Mouse (Mus musculus) forebrain, embryonic 10.5 days (tissue): Measurements from ENCODE around the gene Pus10. TPM values are rescaled to one million over a fixed set of nuclear protein-coding genes. Genes with fewer than 3 reads are reported as not detected.

Experiments used
- DNase-seq: peaks from one replicate; pipeline ENCODE4 v3.0.0-alpha.2; 2017; ENCODE audit warnings: low spot score; ENCODE audit errors: extremely low spot score
- H3K27ac ChIP-seq: fragments of 300-500 bp; sonication (generic); 2 replicates; pipeline ENCODE4 v1.5.1; 2016; ENCODE audit warnings: mild to moderate bottlenecking
- H3K27me3 ChIP-seq: fragments of 300-500 bp; sonication (generic); 2 replicates; pipeline ENCODE4 v1.6.1; 2016; ENCODE audit warnings: mild to moderate bottlenecking; ENCODE audit not compliant: poor library complexity, severe bottlenecking
- H3K36me3 ChIP-seq: fragments of 300-500 bp; sonication (generic); replicated peaks from 2 replicates; pipeline ENCODE4 v1.6.1; 2016; ENCODE audit warnings: mild to moderate bottlenecking, moderate library complexity
- H3K4me1 ChIP-seq: fragments of 300-500 bp; sonication (generic); 2 replicates; pipeline ENCODE4 v1.6.1; 2016
- H3K4me3 ChIP-seq: fragments of 300-500 bp; sonication (generic); 2 replicates; pipeline ENCODE4 v1.5.1; 2016; ENCODE audit warnings: mild to moderate bottlenecking, moderate library complexity
- H3K9me3 ChIP-seq: fragments of 300-500 bp; sonication (generic); 2 replicates; pipeline ENCODE4 v1.6.1; 2016; ENCODE audit warnings: mild to moderate bottlenecking, moderate library complexity
- WGBS: fragments of 180-500 bp; shearing (Covaris S2); methylation state at CpG from one replicate; pipeline ENCODE4 v1.1.7; 2016; 5-methylcytosine and 5-hydroxymethylcytosine counted together
- polyA plus RNA-seq: library from polyadenylated mRNA; unstranded; fragments of >200 nt; fragmentation: Nextera tagmentation; extraction: Ambion mirVana; gene quantifications from 2 replicates; pipeline ENCODE4 v1.2.1, GENCODE M21; 2016

Pus10 gene
- polyA plus RNA-seq, 1 experiment from 2014 or later: 26.1 TPM

DNA sequence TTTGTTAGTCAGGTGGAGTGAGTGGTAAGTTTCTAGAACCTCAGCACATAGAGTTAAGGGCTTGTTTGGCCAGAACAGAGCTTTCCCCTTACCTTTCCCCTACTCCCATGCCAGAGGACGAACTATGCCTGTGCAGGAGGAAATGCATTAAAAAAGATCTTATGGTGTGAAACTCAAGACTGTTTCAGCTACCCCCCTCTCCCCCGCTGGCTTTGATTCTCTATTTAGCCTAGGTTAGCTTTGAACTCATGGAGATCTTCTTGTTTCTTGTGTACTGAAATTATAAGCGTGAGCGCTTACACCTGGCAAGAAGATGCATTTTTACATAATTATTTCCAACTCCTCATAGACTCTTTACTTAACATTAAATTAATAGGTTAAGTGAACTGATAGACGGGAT lies 1.1 kb downstream of the Pus10 start:
- Histone ChIP-seq H3K4me3 (peak overlapping the region; percentile 91), H3K4me1 (peaks cover 28% of the 10 kb centered on the region), H3K27ac (peak overlapping the region; percentile 93), H3K9me3 (no peaks in the 10 kb centered on the region), H3K27me3 (no peaks in the 10 kb centered on the region), H3K36me3 (peaks cover 6% of the 10 kb centered on the region; the same call in 1 of the 2 replicates)
- no peak for DNase-seq
- WGBS: 11% methylated on average over 5 of the region's 5 CpGs

DNA sequence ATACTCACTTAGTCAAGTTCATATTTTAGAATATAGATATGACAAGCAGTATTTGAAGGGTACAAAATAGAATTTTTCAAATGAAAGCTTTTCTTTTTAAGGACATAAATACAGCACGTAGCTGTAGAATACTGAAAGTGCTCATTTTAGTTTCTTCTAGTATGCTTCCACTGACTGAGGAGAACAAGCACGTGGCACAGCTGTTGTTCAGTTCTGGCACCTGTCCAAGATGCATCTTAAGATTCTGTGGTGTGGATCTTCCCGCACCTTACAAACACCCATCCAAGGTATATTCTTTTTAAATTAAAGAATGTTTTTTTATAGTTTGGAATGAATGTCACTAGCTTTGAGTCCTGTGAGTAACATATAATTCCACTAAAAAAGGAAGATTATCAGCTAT lies 1.7 kb downstream of the Pus10 start:
- H3K4me1 ChIP-seq: peaks cover 28% of the 10 kb centered on the region
- H3K9me3 ChIP-seq: no peaks in the 10 kb centered on the region
- no peak for DNase-seq
- peak overlapping the region; percentile 91 for H3K4me3 ChIP-seq
- no peaks in the 10 kb centered on the region for H3K27me3 ChIP-seq
- H3K36me3 ChIP-seq: peaks cover 9% of the 10 kb centered on the region
- H3K27ac ChIP-seq: no peak overlapping the region
- WGBS: 82% methylated on average over 3 of the region's 3 CpGs

DNA sequence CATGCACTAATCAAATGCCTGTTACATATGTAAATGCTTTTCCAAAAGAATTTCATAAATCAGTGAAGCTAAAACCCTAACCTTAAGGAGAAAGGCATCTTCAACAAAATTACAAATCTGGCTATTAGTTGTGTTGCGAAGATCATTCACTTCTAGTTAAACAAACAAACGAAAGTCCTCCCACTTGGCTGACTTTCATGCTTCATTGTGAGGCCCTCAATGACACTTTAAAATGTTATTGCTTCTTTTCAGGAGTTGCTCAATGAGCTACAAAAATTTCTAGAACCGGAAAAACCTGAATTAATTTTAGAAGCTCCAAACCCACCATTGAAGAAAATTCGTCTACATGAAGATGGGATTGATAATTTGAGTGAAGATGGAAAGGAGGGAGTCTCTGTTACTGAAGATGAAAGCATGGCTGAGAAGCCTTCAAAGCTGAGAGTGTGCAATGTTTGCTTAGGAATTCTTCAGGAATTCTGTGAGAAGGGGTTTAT lies 6.8 kb downstream of the Pus10 start:
- no peak for DNase-seq
- WGBS: 93% methylated on average over 4 of the region's 4 CpGs
- Histone ChIP-seq H3K4me1 (peaks cover under 1% of the 10 kb centered on the region), H3K36me3 (peaks cover 61% of the 10 kb centered on the region), H3K27ac (no peak overlapping the region), H3K4me3 (no peak overlapping the region), H3K9me3 (no peaks in the 10 kb centered on the region), H3K27me3 (no peaks in the 10 kb centered on the region)

DNA sequence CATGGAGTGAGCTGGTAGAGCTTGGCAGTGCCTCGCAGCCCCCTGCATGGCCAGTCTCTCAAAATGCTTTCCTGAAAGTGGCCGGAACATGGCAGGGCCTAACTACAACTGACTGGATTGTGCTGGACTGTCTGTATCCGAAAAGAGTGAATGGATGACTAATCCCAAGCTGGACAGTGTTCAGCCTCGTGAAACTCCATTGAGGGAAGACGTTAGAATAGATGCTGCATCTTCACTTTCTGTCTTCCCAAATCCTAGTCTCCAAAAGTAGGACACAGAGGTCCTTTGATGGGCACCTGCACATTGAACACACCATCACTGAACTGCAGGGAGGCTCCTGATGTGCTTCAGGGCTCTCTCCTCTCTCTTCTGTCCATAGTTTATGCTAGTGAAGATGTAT lies 10.6 kb downstream of the Pus10 start:
- Histone ChIP-seq H3K4me3 (no peak overlapping the region), H3K27ac (no peak overlapping the region), H3K36me3 (peaks cover 86% of the 10 kb centered on the region), H3K4me1 (no peaks in the 10 kb centered on the region), H3K9me3 (no peaks in the 10 kb centered on the region), H3K27me3 (no peaks in the 10 kb centered on the region)
- DNase-seq: no peak
- 91% methylated on average over 5 of the region's 5 CpGs for WGBS

DNA sequence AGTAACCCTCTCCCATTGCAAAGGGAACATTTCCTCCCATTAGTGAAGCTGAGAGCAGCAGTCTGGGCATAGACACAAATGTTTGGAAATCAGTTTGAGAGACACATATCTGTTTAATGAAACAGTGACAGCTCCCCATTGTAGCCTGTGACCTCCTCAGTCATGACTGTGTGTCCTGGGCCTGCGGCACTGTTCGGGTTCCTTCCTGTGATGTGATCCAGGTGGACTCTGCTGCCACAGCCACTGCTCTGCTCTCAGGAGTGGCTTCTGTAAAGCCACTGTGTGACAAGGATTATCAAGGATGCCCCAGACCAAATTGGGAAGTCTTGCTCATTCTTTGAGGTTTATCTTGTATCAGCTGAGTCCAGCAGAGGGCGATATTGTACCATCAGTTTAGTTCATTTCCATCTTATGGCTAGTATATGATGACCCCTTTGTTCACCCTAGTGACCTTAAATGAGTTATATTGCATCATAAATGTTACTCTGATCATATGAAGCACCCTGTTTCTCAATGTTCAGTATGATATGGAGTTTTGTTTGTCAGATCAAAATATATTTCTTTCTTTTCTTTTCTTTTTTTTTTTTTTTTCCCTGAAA lies 13.7 kb downstream of the Pus10 start:
- Histone ChIP-seq H3K36me3 (peaks cover 91% of the 10 kb centered on the region), H3K4me3 (no peak overlapping the region), H3K27me3 (no peaks in the 10 kb centered on the region), H3K27ac (no peak overlapping the region), H3K4me1 (no peaks in the 10 kb centered on the region), H3K9me3 (no peaks in the 10 kb centered on the region)
- 46% methylated on average over 3 of the region's 3 CpGs for WGBS
- DNase-seq: peak; percentile 37

DNA sequence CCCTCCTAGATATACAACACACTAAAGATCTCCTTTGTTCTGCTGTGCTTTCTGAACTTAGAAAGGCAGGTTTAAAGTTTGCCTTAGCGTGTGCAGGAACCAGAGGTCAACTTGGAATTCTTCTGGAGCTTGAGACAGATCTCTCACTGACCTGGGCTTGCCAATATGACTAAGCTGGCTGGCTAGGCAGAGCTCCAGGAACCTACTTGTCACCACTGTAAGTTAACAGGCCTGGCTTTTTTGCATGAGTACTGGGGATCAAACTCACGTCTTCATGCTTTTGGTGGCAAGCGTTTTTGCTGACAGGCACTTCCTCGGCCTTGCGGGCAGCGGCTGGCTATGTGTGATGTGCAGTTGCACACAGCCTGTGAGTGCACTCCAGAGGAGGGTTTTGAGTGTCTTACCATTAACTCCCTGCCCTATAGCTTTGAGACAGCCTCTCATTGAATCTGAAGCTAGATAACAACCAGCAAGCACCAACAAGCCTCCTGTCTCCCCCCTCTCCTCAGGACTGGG lies 15.0 kb downstream of the Pus10 start:
- no peak for DNase-seq
- H3K36me3 ChIP-seq: peaks cover 81% of the 10 kb centered on the region
- no peaks in the 10 kb centered on the region for H3K27me3 ChIP-seq
- H3K9me3 ChIP-seq: no peaks in the 10 kb centered on the region
- no peak overlapping the region for H3K4me3 ChIP-seq
- no peak overlapping the region for H3K27ac ChIP-seq
- WGBS: 89% methylated on average over 6 of the region's 6 CpGs
- H3K4me1 ChIP-seq: no peaks in the 10 kb centered on the region

DNA sequence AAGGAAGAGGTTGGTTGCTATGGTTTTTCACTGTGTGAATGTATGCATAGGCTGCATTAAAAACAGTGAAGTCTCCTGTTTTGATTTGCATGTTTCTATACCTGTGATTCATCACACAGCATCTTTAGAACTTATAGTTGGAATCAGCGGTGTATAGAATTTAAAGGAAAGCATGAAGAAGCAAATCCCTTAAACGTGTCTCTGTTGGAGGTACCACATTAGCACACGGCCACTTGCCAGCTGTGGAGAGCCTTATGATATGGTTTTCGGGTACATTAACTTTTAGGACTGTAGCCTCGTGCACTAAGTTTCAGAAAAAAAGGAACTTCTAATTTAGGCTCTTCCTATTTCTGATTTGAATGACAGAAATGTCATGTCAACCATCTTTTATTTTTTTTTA lies 17.1 kb downstream of the Pus10 start:
- H3K36me3 ChIP-seq: peaks cover 69% of the 10 kb centered on the region
- H3K4me1 ChIP-seq: no peaks in the 10 kb centered on the region
- no peaks in the 10 kb centered on the region for H3K9me3 ChIP-seq
- H3K4me3 ChIP-seq: no peak overlapping the region
- H3K27me3 ChIP-seq: no peaks in the 10 kb centered on the region
- WGBS: 90% methylated on average over 5 of the region's 5 CpGs
- H3K27ac ChIP-seq: no peak overlapping the region
- DNase-seq: no peak

DNA sequence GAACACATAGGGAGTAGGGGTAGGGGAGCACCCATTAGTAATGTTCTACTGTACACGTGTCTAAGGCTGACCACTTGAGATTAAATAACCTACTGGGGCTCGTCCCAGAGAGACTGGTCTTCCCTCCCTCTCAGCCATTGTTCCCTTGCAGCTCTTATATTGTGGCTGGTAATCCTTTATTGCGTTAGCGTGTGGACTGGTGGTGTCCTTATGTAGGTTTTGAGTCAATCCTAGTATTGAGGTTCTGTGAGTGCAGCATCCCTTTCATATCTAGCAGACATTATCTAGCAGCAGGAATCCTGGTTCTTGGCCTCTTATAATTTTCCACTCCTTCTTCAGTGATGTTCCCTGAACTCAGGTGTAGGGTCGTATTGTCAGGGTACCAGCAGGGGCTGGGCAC lies 21.2 kb downstream of the Pus10 start:
- WGBS: 88% methylated on average over 5 of the region's 5 CpGs
- H3K9me3 ChIP-seq: no peaks in the 10 kb centered on the region
- no peak for DNase-seq
- H3K36me3 ChIP-seq: peaks cover 66% of the 10 kb centered on the region
- no peak overlapping the region for H3K4me3 ChIP-seq
- no peaks in the 10 kb centered on the region for H3K4me1 ChIP-seq
- no peaks in the 10 kb centered on the region for H3K27me3 ChIP-seq
- H3K27ac ChIP-seq: no peak overlapping the region

DNA sequence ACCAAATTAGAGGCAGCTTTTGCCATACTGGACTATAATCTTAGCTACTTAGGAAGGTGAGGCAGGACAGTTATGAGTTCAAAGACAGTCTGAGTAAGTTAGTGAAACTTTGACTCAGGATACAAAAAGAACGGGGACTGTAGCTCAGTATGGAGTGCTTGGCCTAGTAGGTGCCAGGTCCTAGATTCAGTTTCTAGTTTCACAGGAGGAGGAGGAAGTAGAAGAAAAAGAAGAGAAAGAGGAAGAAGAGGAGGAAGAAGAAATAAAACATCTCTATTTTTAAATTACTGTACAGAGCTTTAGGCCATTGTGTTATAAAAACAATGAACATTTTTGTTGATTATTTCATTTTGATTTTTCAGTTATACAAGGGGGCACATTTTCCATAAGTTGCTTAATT lies 22.6 kb downstream of the Pus10 start:
- H3K9me3 ChIP-seq: no peaks in the 10 kb centered on the region
- no peak for DNase-seq
- H3K27ac ChIP-seq: no peak overlapping the region
- WGBS: 98% methylated on average over 1 of the region's 1 CpGs
- H3K4me3 ChIP-seq: no peak overlapping the region
- H3K36me3 ChIP-seq: peaks cover 52% of the 10 kb centered on the region
- no peaks in the 10 kb centered on the region for H3K4me1 ChIP-seq
- H3K27me3 ChIP-seq: no peaks in the 10 kb centered on the region

DNA sequence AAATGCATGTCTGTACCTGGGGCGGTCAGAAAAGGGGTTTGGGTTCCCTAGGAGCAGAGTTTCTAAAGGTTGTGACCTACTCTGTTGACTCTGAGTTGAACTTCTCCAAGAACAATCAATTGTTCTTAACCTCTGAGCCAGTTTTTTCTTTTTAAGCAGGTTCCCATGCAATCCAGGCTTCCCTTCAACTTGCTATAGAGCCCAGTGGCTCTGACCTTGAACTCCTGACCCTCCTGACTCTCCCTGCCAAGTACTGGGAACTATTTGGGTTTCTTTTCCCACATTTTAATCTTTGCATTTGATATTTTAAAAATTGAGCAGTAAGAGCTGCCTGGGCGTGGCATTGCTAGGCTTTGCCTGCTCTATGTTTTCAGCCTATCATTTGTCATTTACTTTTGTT lies 27.8 kb downstream of the Pus10 start:
- H3K4me1 ChIP-seq: no peaks in the 10 kb centered on the region
- no peak overlapping the region for H3K4me3 ChIP-seq
- H3K36me3 ChIP-seq: peaks cover 39% of the 10 kb centered on the region
- H3K27ac ChIP-seq: no peak overlapping the region
- H3K9me3 ChIP-seq: no peaks in the 10 kb centered on the region
- no peak for DNase-seq
- 89% methylated on average over 2 of the region's 2 CpGs for WGBS
- no peaks in the 10 kb centered on the region for H3K27me3 ChIP-seq

DNA sequence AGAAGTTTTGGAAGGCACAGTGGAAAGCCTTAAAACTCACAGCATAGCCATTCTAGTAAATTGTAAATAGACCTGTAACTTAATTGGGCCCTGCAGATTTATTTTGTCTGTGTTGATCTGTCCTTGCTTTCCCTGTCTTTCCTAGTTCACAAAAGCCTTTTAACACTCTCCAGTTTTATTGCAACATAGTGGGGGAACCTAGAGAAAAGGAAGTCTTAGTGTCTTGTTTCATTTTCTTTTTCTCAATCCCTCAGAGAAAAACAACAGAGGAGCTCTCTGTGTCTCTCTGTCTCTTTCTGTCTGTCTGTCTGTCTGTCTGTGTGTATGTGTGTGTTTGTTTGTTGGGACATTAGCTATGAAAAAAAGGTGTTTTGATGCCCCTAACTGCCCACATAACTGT lies 30.4 kb downstream of the Pus10 start:
- Histone ChIP-seq H3K36me3 (peaks cover 37% of the 10 kb centered on the region), H3K4me1 (peaks cover 5% of the 10 kb centered on the region), H3K27me3 (no peaks in the 10 kb centered on the region), H3K9me3 (no peaks in the 10 kb centered on the region), H3K4me3 (no peak overlapping the region), H3K27ac (no peak overlapping the region)
- DNase-seq: no peak

DNA sequence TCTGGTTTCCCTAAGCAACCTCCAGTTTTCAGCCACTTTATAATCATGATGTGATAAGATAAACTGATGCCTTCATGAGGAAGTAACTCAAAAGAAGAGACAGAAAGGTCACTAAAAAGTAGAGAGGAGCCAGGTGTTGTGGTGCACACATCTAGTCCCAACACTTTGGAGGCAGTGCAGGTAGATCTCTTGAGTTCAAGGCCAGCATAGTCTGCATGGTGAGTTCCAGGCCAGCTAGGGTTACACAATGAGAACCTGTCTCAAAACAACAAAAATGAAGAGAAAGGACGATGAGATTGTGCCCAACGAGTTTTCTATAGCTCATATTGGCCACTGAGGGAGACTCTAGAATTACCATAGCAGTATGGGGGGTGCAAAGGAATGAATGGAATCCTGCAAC lies 33.1 kb downstream of the Pus10 start:
- H3K36me3 ChIP-seq: peaks cover 42% of the 10 kb centered on the region
- no peak overlapping the region for H3K27ac ChIP-seq
- peaks cover 5% of the 10 kb centered on the region for H3K4me1 ChIP-seq
- H3K4me3 ChIP-seq: no peak overlapping the region
- DNase-seq: no peak
- no peaks in the 10 kb centered on the region for H3K9me3 ChIP-seq
- 74% methylated on average over 2 of the region's 2 CpGs for WGBS
- H3K27me3 ChIP-seq: no peaks in the 10 kb centered on the region

DNA sequence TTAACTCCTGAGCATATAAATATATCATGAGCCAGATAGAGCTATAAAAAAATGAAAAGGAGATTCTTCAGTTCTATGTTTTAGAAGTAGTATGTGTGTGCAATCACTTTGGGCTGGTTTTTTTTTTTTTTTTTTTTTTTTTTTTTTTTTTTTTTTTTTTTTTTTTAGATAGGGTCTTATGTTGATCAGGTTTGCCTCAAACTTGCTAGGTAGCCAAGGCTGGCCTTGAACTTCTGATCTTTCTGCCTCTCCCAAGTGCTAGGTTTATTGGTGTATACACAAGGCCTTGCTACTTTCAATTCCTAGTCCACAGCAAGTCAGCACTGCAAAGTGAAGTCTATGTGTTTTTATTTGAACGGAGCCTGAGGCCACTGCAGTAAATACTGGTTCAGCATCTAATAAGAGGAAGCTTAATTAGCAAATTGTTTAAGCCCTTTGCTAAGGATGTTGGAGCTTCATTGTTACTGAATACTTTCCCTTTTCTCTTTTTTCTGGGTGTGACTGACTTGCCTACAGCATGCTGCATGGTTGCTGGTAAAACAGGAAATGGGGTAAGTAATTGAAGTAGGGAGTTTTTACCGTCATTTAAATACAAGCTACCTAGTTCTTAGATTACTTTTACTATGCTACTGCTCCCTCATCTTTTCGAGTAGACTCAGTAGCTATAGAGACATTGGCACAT lies 34.1 kb downstream of the Pus10 start:
- H3K27ac ChIP-seq: no peak overlapping the region
- no peaks in the 10 kb centered on the region for H3K9me3 ChIP-seq
- 83% methylated on average over 3 of the region's 3 CpGs for WGBS
- peaks cover 43% of the 10 kb centered on the region for H3K36me3 ChIP-seq
- no peak for DNase-seq
- no peaks in the 10 kb centered on the region for H3K27me3 ChIP-seq
- H3K4me3 ChIP-seq: no peak overlapping the region
- peaks cover 5% of the 10 kb centered on the region for H3K4me1 ChIP-seq
